Mouse (Mus musculus) CH12.LX (cell line): ENCODE results near the gene Rnase11. TPM values are rescaled to one million over a fixed set of nuclear protein-coding genes. Genes with fewer than 3 reads are reported as not detected.

Experiments
- DNase-seq: peaks from one replicate; pipeline ENCODE4 v3.0.0-alpha.2; 2013; ENCODE audit errors: extremely low read depth
- H3K27ac ChIP-seq: 2 replicates; pipeline ENCODE4 v1.5.1; 2012; ENCODE audit warnings: low read depth, mild to moderate bottlenecking, control low read depth, moderate library complexity; ENCODE audit not compliant: insufficient read depth
- H3K27me3 ChIP-seq: replicated peaks from 2 replicates; pipeline ENCODE3; 2012; ENCODE audit warnings: inconsistent platforms
- H3K36me3 ChIP-seq, 2 experiments: replicated peaks in 1 of 2; 2 replicates each; pipeline versions ENCODE3 to v1.6.1; 2012; ENCODE audit warnings: inconsistent platforms in 1 of 2, low read length in 1 of 2, mild to moderate bottlenecking in 1 of 2, mixed read lengths in 1 of 2, moderate library complexity in 1 of 2; ENCODE audit not compliant: control insufficient read depth in 1 of 2, insufficient read depth in 1 of 2
- H3K4me1 ChIP-seq, 2 experiments: 2 replicates each; pipeline ENCODE4 v1.6.1; 2012; ENCODE audit warnings: inconsistent platforms in 1 of 2, moderate library complexity in 1 of 2; ENCODE audit not compliant: insufficient read depth in 2 of 2, control insufficient read depth in 1 of 2
- H3K4me2 ChIP-seq: 2 replicates; pipeline ENCODE4 v1.6.1; 2012; ENCODE audit warnings: low read depth, mild to moderate bottlenecking, control low read depth; ENCODE audit not compliant: poor library complexity, insufficient read depth, severe bottlenecking
- H3K4me3 ChIP-seq, 3 experiments: fragments of 150-350 bp in 1 of 3; sonication (generic) in 1 of 3; replicated peaks in 1 of 3; 2 replicates each; pipeline versions ENCODE3 to v1.5.1; 2011 to 2012; ENCODE audit warnings: low read depth in 2 of 3, low read length in 2 of 3, mild to moderate bottlenecking in 2 of 3, moderate library complexity in 2 of 3, control low read depth in 1 of 3, improper control_type of control experiment in 1 of 3, inconsistent platforms in 1 of 3, mixed read lengths in 1 of 3; ENCODE audit not compliant: poor library complexity in 1 of 3
- H3K79me2 ChIP-seq: replicated peaks from 2 replicates; pipeline ENCODE4 v1.6.1; 2012; ENCODE audit warnings: mild to moderate bottlenecking, moderate library complexity; ENCODE audit not compliant: control insufficient read depth, poor library complexity, insufficient read depth, severe bottlenecking; ENCODE audit errors: extremely low read depth
- H3K9ac ChIP-seq: 2 replicates; pipeline ENCODE4 v1.6.1; 2012; ENCODE audit warnings: low read depth, mild to moderate bottlenecking, control low read depth, moderate library complexity; ENCODE audit not compliant: insufficient read depth
- H3K9me3 ChIP-seq: replicated peaks from 2 replicates; pipeline ENCODE3; 2012; ENCODE audit warnings: low read length, inconsistent platforms, mixed read lengths
- BHLHE40 ChIP-seq: IDR thresholded peaks from 2 replicates; pipeline ENCODE4 v1.6.1; 2011; ENCODE audit warnings: mild to moderate bottlenecking, low read depth, low read length, improper control_type of control experiment
- E2F4 ChIP-seq: IDR thresholded peaks from 2 replicates; pipeline ENCODE4 v1.6.1; 2011; ENCODE audit warnings: low read depth, low read length, improper control_type of control experiment; ENCODE audit not compliant: insufficient replicate concordance
- ELF1 ChIP-seq: IDR thresholded peaks from 2 replicates; pipeline ENCODE4 v1.6.1; 2014; ENCODE audit warnings: low read depth, mild to moderate bottlenecking, inconsistent platforms, low read length, improper control_type of control experiment
- GABPA ChIP-seq: IDR thresholded peaks from 2 replicates; pipeline ENCODE4 v1.6.1; 2012; ENCODE audit warnings: low read depth, low read length, improper control_type of control experiment, inconsistent platforms; ENCODE audit not compliant: insufficient replicate concordance
- HCFC1 ChIP-seq: IDR thresholded peaks from 2 replicates; pipeline ENCODE4 v1.6.1; 2012; ENCODE audit warnings: low read depth, mild to moderate bottlenecking, inconsistent platforms, low read length, improper control_type of control experiment
- IRF4 ChIP-seq: IDR thresholded peaks from 2 replicates; pipeline ENCODE4 v1.6.1; 2014; ENCODE audit warnings: low read depth, mild to moderate bottlenecking, inconsistent platforms, low read length, improper control_type of control experiment
- JUN ChIP-seq: IDR thresholded peaks from 2 replicates; pipeline ENCODE4 v1.6.1; 2011; ENCODE audit warnings: low read depth, mild to moderate bottlenecking, low read length, improper control_type of control experiment, moderate library complexity; ENCODE audit not compliant: insufficient read depth
- KAT2A ChIP-seq: IDR thresholded peaks from 2 replicates; pipeline ENCODE4 v1.6.1; 2012; ENCODE audit warnings: low read length, improper control_type of control experiment, inconsistent platforms; ENCODE audit not compliant: insufficient replicate concordance
- MAFK ChIP-seq: IDR thresholded peaks from 2 replicates; pipeline ENCODE4 v1.6.1; 2011; ENCODE audit warnings: low read length, improper control_type of control experiment; ENCODE audit not compliant: insufficient replicate concordance
- MEF2A ChIP-seq: IDR thresholded peaks from 2 replicates; pipeline ENCODE4 v1.6.1; 2014; ENCODE audit warnings: low read depth, mild to moderate bottlenecking, inconsistent platforms, low read length, improper control_type of control experiment, borderline replicate concordance
- MYC ChIP-seq: IDR thresholded peaks from 2 replicates; pipeline ENCODE4 v1.6.1; 2011; ENCODE audit warnings: low read depth, mild to moderate bottlenecking, improper control_type of control experiment, low read length
- PAX5 ChIP-seq: IDR thresholded peaks from 2 replicates; pipeline ENCODE4 v1.6.1; 2012; ENCODE audit warnings: low read length, inconsistent platforms, mixed read lengths
- POLR2A ChIP-seq: IDR thresholded peaks from 2 replicates; pipeline ENCODE4 v1.6.1; 2011; ENCODE audit warnings: low read depth, mild to moderate bottlenecking, improper control_type of control experiment, low read length
- SIN3A ChIP-seq: IDR thresholded peaks from 2 replicates; pipeline ENCODE4 v1.6.1; 2012; ENCODE audit warnings: low read length, improper control_type of control experiment, inconsistent platforms
- SMC3 ChIP-seq: IDR thresholded peaks from 2 replicates; pipeline ENCODE4 v1.6.1; 2011; ENCODE audit warnings: low read depth, low read length, improper control_type of control experiment
- TCF12 ChIP-seq: IDR thresholded peaks from 2 replicates; pipeline ENCODE4 v1.6.1; 2014; ENCODE audit warnings: low read depth, mild to moderate bottlenecking, inconsistent platforms, low read length, improper control_type of control experiment
- ZC3H11A ChIP-seq: IDR thresholded peaks from 2 replicates; pipeline ENCODE4 v1.6.1; 2012; ENCODE audit warnings: low read depth, mild to moderate bottlenecking, inconsistent platforms, low read length, improper control_type of control experiment
- ZMIZ1 ChIP-seq: IDR thresholded peaks from 2 replicates; pipeline ENCODE4 v1.6.1; 2012; ENCODE audit warnings: low read depth, mild to moderate bottlenecking, inconsistent platforms, low read length, improper control_type of control experiment
- ZNF384 ChIP-seq: IDR thresholded peaks from 2 replicates; pipeline ENCODE4 v1.6.1; 2012; ENCODE audit warnings: low read depth, low read length, improper control_type of control experiment, inconsistent platforms
- dilution Hi-C: fragments of 300-500 bp; cut with MboI; formaldehyde crosslinking; loops from 2 replicates; pipeline ENCODE4 v1.14.3; 2020; ENCODE audit warnings: low sequenced_read_pairs; ENCODE audit not compliant: extremely low pct_unique_long_range_greater_than_20kb, extremely low pct_ligation_motif_present
- in situ Hi-C: fragments of 300-500 bp; cut with MboI; formaldehyde crosslinking; loops from 3 replicates; pipeline ENCODE4 v1.14.3; 2019; ENCODE audit warnings: low sequenced_read_pairs, low pct_ligation_motif_present, low pct_unique_long_range_greater_than_20kb, mixed read lengths
- polyA plus RNA-seq: library from polyadenylated mRNA; unstranded; fragments of >175 nt; gene quantifications from 2 replicates; pipeline ENCODE4 v1.2.1, GENCODE M21; 2012; ENCODE audit warnings: low read depth; ENCODE audit not compliant: insufficient read length
- total RNA-seq, 2 experiments: library from RNA; depleted of rRNA; stranded (reverse); fragments of 300-350 nt in 1 of 2; fragments of >200 nt in 1 of 2; gene quantifications; 2 replicates each; pipeline ENCODE4 v1.2.3; 2012 to 2014

Gene Rnase11
- total and polyA plus RNA-seq, 3 experiments: not detected

- Histone ChIP-seq H3K79me2 (no peaks in the 10 kb centered on the region), H3K4me3 (no peak overlapping the region), H3K4me1 (peaks cover 6 to 35% of the 10 kb centered on the region in 2 experiments; a peak in 3 of 4 replicates), H3K4me2 (no peak overlapping the region), H3K9me3 (no peaks in the 10 kb centered on the region), H3K27ac (no peak overlapping the region), H3K9ac (no peak overlapping the region), H3K36me3 (no peaks in the 10 kb centered on the region), H3K27me3 (no peaks in the 10 kb centered on the region)
- DNase-seq: no peak
- in situ Hi-C loops (loop anchor here (10.0 kb wide), 1 partner anchor 69 kb away; no protein-coding TSS in a partner anchor), dilution Hi-C loops (no loop called here)
- no peak for TF ChIP-seq TCF12
- TF ChIP-seq GABPA: no peak
- no peak for TF ChIP-seq ELF1
- TF ChIP-seq SMC3: no peak
- no peak for TF ChIP-seq E2F4
- no peak for TF ChIP-seq IRF4
- no peak for TF ChIP-seq MYC
- TF ChIP-seq PAX5: no peak
- no peak for TF ChIP-seq MEF2A
- no peak for TF ChIP-seq ZMIZ1
- TF ChIP-seq POLR2A: no peak
Observed at GRCm38 (mm10) chr14:51094096-51094875, 44.3 kb upstream of the Rnase11 start.

GRCm38 (mm10) chr14:51093496-51093895 is 43.5 kb upstream of the Rnase11 start:
- TF ChIP-seq ELF1 (peak; percentile 81), SIN3A (no peak), MAFK (peak; percentile 80; the same call in 1 of the 2 replicates), HCFC1 (no peak), KAT2A (no peak), E2F4 (no peak), ZC3H11A (no peak), JUN (no peak), ZNF384 (peak; percentile 75), ZMIZ1 (no peak), BHLHE40 (peak; percentile 35; the same call in 1 of the 2 replicates)
- no peaks in the 10 kb centered on the region for H3K27me3 ChIP-seq
- H3K9me3 ChIP-seq: no peaks in the 10 kb centered on the region
- no peaks in the 10 kb centered on the region for H3K36me3 ChIP-seq
- H3K27ac ChIP-seq: no peak overlapping the region
- H3K4me3 ChIP-seq: no peak overlapping the region
- in situ Hi-C loops (loop anchor here (10.0 kb wide), 1 partner anchor 69 kb away; no protein-coding TSS in a partner anchor), dilution Hi-C loops (no loop called here)
- no peaks in the 10 kb centered on the region for H3K79me2 ChIP-seq
- peak overlapping the region; percentile 29; the same call in 1 of the 2 replicates for H3K4me2 ChIP-seq
- no peak overlapping the region for H3K9ac ChIP-seq
- DNase-seq: peak; percentile 55
- H3K4me1 ChIP-seq: peaks cover 4 to 35% of the 10 kb centered on the region in 2 experiments; a peak in 3 of 4 replicates
